Mouse (Mus musculus) ovary, adult 18-20 months (tissue): ENCODE data around the gene Ehmt2.
A peak's percentile ranks its signal among the peaks of the same experiment; 100 is the strongest.
"Not testable (repeated sequence)": the region's sequence is repeated elsewhere in the genome, so short reads cannot be mapped to it uniquely, and the experiment has no call there.

ENCODE experiments used
- DNase-seq: peaks from one replicate; pipeline ENCODE4 v3.0.0; 2022; ENCODE audit warnings: low spot score, mixed read lengths

Gene Ehmt2

GRCm38 (mm10) chr17:34953258-34953657, 55.0 kb downstream of the Ehmt2 start:
- no peak for DNase-seq

GRCm38 (mm10) chr17:34953904-34954303, 55.6 kb downstream of the Ehmt2 start:
- no peak for DNase-seq

GRCm38 (mm10) chr17:34954831-34955230, 56.6 kb downstream of the Ehmt2 start:
- no peak for DNase-seq

GRCm38 (mm10) chr17:34955884-34956283, 57.6 kb downstream of the Ehmt2 start:
- DNase-seq: no peak

GRCm38 (mm10) chr17:34956340-34956739, 58.1 kb downstream of the Ehmt2 start:
- DNase-seq: no peak

GRCm38 (mm10) chr17:34957291-34957690, 59.0 kb downstream of the Ehmt2 start:
- DNase-seq: not testable (repeated sequence)

GRCm38 (mm10) chr17:34957966-34958365, 59.7 kb downstream of the Ehmt2 start:
- not testable (repeated sequence) for DNase-seq

GRCm38 (mm10) chr17:34958734-34959129, 60.5 kb downstream of the Ehmt2 start:
- DNase-seq: not testable (repeated sequence)

GRCm38 (mm10) chr17:34959130-34959778, 61.0 kb downstream of the Ehmt2 start, which contains the start of gene Hspa1b:
Gene Hspa1b, minus strand, starts transcription at chr17:34959238.
- DNase-seq: peak; percentile 84

- peak; percentile 49 for DNase-seq
Observed at GRCm38 (mm10) chr17:34959881-34960515, 61.7 kb downstream of the Ehmt2 start.

GRCm38 (mm10) chr17:34960702-34961493, 62.6 kb downstream of the Ehmt2 start:
- DNase-seq: no peak

GRCm38 (mm10) chr17:34962125-34962524, 63.9 kb downstream of the Ehmt2 start:
- no peak for DNase-seq

- DNase-seq: no peak
Observed at GRCm38 (mm10) chr17:34962841-34963240, 64.6 kb downstream of the Ehmt2 start.
